Mouse (Mus musculus) gastrocnemius, adult 2 months (tissue): ENCODE data around the gene Rad54l2. TPM values are rescaled to one million over a fixed set of nuclear protein-coding genes. Genes with fewer than 3 reads are reported as not detected.
A peak's percentile ranks its signal among the peaks of the same experiment; 100 is the strongest.

Experiments
- DNase-seq: peaks from one replicate; pipeline ENCODE4 v3.0.0; 2022
- H3K27ac ChIP-seq: fragments of 200-600 bp; 2 replicates; pipeline ENCODE4 v1.8.1; 2022; ENCODE audit warnings: mild to moderate bottlenecking
- H3K4me3 ChIP-seq: fragments of 200-600 bp; 2 replicates; pipeline ENCODE4 v1.8.1; 2022; ENCODE audit warnings: mild to moderate bottlenecking, moderate library complexity
- CTCF ChIP-seq: fragments of 200-600 bp; IDR thresholded peaks from 2 replicates; pipeline ENCODE4 v1.8.1; 2022; ENCODE audit warnings: antibody characterized with exemption, mild to moderate bottlenecking, moderate library complexity
- intact Hi-C: fragments of 180-260 bp; cut with DNase I; formaldehyde crosslinking; loops from one replicate; pipeline ENCODE4 v1.15.1; 2025
- total RNA-seq, 2 experiments: library from RNA; stranded (reverse); gene quantifications; 2 replicates each; pipeline ENCODE4 v1.2.3; 2021

Rad54l2 gene
- total RNA-seq, 2 experiments from 2014 or later, result 6.4 to 6.9 TPM

GRCm38 (mm10) chr9:106738199-106738985 is 50.6 kb downstream of the Rad54l2 start:
- no peak overlapping the region for H3K4me3 ChIP-seq
- TF ChIP-seq CTCF, result no peak
- no peak for DNase-seq
- intact Hi-C loops, result loop anchor here (5.0 kb wide), 1 partner anchor 49 kb away; the partner anchor contains the start of gene Rad54l2
- no peak overlapping the region for H3K27ac ChIP-seq

DNA sequence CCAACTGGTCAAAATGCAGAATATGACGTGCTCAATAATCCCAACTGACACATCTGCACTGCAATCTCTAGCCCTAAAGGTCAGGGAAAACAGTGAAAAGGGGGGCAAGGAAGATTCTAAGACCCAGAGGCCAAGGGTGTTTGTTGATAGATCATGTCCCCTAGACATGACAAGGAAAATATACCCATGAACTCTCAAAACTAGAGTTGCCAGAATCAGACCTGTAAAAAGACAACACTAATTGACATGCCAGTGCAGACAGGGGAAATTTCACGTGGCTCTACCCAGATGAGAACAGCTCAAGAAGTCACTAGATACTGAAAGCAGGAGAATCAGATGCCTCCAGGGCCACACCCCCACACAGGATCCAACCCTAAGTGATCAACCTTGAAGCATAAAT is 55.3 kb downstream of the Rad54l2 start:
- intact Hi-C loops, result no loop called here
- DNase-seq, result no peak
- H3K4me3 ChIP-seq, result no peak overlapping the region
- no peak overlapping the region for H3K27ac ChIP-seq
- TF ChIP-seq CTCF, result no peak

- intact Hi-C loops, result no loop called here
- H3K4me3 ChIP-seq, result no peak overlapping the region
- no peak overlapping the region for H3K27ac ChIP-seq
- TF ChIP-seq CTCF, result no peak
- no peak for DNase-seq
Measured at GRCm38 (mm10) chr9:106729416-106729815, 59.6 kb downstream of the Rad54l2 start.

- no peak for TF ChIP-seq CTCF
- Histone ChIP-seq H3K4me3 (no peak overlapping the region), H3K27ac (peak overlapping the region; percentile 64)
- no peak for DNase-seq
- intact Hi-C loops, result no loop called here
Measured at GRCm38 (mm10) chr9:106726891-106727290, 62.1 kb downstream of the Rad54l2 start.

DNA sequence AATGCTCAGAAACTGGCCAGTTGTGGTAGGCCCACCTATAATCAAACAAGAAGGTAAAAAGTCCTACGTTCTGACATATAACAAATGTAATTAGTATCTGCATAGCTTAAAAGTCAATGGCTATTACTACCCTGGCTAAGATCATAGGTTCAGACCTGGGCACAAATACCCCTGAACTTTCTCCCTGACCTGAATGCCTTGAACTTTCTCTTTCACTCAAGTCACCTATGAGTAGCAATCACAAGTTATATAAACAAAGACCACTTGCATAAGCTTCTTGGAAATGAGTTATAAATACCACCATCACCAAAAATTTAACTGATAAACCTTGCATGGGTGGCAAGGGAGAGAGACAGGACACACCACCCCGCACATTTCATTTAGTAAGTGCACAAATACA is 63.6 kb downstream of the Rad54l2 start:
- H3K27ac ChIP-seq, result no peak overlapping the region
- no peak overlapping the region for H3K4me3 ChIP-seq
- no peak for DNase-seq
- no peak for TF ChIP-seq CTCF
- intact Hi-C loops, result no loop called here

- no peak overlapping the region for H3K27ac ChIP-seq
- intact Hi-C loops, result no loop called here
- H3K4me3 ChIP-seq, result no peak overlapping the region
- DNase-seq, result no peak
- TF ChIP-seq CTCF, result no peak
Measured at GRCm38 (mm10) chr9:106724864-106725263, 64.1 kb downstream of the Rad54l2 start.

DNA sequence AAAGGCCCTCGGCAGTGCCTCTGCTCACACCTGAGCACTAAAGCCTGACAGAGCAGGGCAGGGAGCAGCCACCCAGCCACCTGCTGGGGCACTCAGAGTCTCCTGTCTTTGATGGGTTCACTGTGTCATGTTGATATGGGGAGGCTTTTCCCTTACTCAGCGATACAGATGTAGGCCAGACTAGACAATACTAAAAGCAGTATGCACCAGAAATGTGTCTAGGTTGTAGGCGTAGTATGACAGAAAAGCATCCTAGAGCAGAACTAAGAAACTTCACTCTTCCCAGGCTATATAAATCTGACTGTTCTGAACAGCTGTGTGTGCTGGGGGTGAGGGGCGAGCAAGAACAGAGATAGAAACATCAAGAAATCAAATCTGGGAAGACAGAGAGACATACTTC is 72.3 kb downstream of the Rad54l2 start:
- H3K27ac ChIP-seq, result no peak overlapping the region
- no peak for DNase-seq
- TF ChIP-seq CTCF, result no peak
- H3K4me3 ChIP-seq, result no peak overlapping the region
- intact Hi-C loops, result no loop called here

- Histone ChIP-seq H3K27ac (no peak overlapping the region), H3K4me3 (no peak overlapping the region)
- no peak for TF ChIP-seq CTCF
- no peak for DNase-seq
- intact Hi-C loops, result no loop called here
Measured at GRCm38 (mm10) chr9:106716232-106716631, 72.8 kb downstream of the Rad54l2 start.

GRCm38 (mm10) chr9:106712470-106712869 is 76.5 kb downstream of the Rad54l2 start:
- no peak overlapping the region for H3K27ac ChIP-seq
- no peak for TF ChIP-seq CTCF
- no peak overlapping the region for H3K4me3 ChIP-seq
- intact Hi-C loops, result no loop called here
- no peak for DNase-seq

GRCm38 (mm10) chr9:106692973-106693481 is 96.0 kb downstream of the Rad54l2 start:
- no peak for TF ChIP-seq CTCF
- intact Hi-C loops, result no loop called here

DNA sequence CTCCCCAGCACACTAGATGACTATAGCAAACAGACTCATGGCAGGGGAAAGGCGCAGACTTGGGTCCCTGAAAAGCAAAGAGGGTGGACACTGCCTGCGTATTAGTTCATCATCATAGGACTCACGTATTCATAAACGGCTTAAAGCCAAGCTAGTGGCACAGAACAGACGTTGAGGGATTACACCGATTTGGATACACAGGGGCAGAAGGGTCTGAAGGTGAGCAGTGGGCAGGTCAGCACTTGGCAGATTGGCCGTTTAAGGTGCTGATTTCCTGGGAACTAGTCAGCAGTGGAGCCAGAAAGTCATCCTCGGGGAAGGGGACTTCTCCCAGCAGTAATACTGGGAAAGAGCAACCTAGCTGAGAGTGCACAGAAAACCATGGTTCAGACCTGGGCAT is 100.2 kb downstream of the Rad54l2 start:
- no peak for DNase-seq
- intact Hi-C loops, result loop anchor here (10.0 kb wide), 1 partner anchor 606 kb away; the partner anchor contains the start of gene Cish
- no peak for TF ChIP-seq CTCF
- H3K4me3 ChIP-seq, result no peak overlapping the region
- H3K27ac ChIP-seq, result no peak overlapping the region

More at GRCm38 (mm10) chr9:106692973-106693481, 96.0 kb downstream of the Rad54l2 start:
- no peak overlapping the region for H3K27ac ChIP-seq
- no peak overlapping the region for H3K4me3 ChIP-seq
- peak; percentile 33 for DNase-seq

GRCm38 (mm10) chr9:106686983-106687650 is 101.9 kb downstream of the Rad54l2 start:
- intact Hi-C loops, result loop anchor here (1.0 to 10.0 kb wide), 4 partner anchors 102 to 608 kb away; partner anchors contain the start of genes Cish, Rad54l2 and Rbm15b
- Histone ChIP-seq H3K4me3 (no peak overlapping the region), H3K27ac (no peak overlapping the region)
- peak; percentile 92 for TF ChIP-seq CTCF
- peak; percentile 74 for DNase-seq
